Mouse (Mus musculus) heart, adult 18-20 months (tissue): ENCODE measurements at regions not wholly inside any gene's neighbourhood (a gene's known extent, or its start where the extent isn't known, plus 50 kb on each side); places are given as distances from the start of the nearest gene placed in this dataset.

Experiments used
- DNase-seq, 2 experiments: peaks; one replicate each; pipeline ENCODE4 v3.0.0; 2021 to 2022; ENCODE audit warnings: mixed read lengths in 1 of 2

- no peak for DNase-seq
Measured at GRCm38 (mm10) chr2:51822976-51823375, 112.0 kb downstream of the Rbm43 start.

GRCm38 (mm10) chr2:51830286-51830944 lies 104.5 kb downstream of the Rbm43 start:
- DNase-seq, result peak; percentile 40 to 81

GRCm38 (mm10) chr2:51830965-51831720 lies 103.8 kb downstream of the Rbm43 start:
- no peak for DNase-seq

GRCm38 (mm10) chr2:51837864-51838263 lies 97.1 kb downstream of the Rbm43 start:
- DNase-seq, result no peak

GRCm38 (mm10) chr2:51840808-51841207 lies 94.2 kb downstream of the Rbm43 start:
- DNase-seq, result no peak

- peak; percentile 31 to 51 for DNase-seq
Measured at GRCm38 (mm10) chr2:51844831-51845230, 90.1 kb downstream of the Rbm43 start.

DNA sequence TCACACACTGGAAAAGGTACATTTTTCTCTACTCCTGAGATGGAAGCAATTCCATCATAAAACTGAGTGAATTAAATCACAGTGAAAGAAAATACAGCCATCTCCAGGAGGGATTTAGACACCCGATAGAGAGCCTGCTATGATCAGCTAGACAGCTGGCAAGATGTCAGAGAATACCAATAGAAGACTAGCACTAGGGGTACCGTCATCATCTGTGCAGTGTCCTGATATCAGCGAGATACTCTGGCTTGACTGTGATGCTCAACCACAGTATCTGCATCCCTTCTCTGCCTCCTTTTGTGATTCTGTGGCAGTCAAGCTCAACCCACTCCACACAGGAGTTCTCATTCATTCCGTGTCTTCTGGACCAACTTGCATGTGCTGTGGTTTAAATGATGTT lies 87.4 kb downstream of the Rbm43 start:
- DNase-seq, result no peak

- no peak for DNase-seq
Measured at GRCm38 (mm10) chr2:51847964-51848363, 87.0 kb downstream of the Rbm43 start.

DNA sequence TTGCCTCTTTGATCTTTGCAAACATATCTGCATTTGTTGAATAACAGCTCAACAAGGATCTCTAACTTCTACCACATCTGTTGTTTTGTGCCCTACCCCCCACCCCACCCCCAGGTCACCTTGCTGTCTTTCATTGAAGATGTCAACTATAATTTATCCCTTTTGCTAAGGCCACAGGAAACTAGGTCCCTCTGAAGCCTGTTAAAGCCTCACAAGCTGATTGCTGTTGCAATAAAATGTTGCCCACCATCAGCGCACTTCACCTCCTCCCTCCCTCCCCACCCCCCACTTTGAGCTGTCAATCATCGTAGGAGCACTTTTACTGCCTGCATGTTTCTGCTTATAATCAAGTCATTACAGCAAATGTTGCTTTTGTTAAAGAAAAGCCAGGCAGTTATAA lies 86.5 kb downstream of the Rbm43 start:
- no peak for DNase-seq

DNA sequence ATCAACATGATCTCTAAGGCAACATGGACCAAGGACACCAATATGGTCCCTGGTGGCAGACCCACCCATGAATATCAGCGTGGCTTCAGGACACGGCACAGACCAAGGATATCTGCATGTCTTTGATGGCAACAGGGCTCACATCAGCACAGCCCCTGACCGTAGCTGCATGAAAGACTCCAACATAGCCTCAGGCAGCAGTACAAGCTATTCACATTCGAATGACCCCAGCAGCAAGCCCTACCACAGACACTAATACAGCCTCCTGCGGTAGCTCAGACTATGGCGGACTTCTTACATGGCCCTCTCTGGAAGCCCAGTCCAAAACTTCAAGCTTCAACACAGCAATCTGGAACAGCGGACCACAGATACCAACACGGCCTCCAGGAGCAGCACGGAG lies 84.4 kb downstream of the Rbm43 start:
- no peak for DNase-seq

DNA sequence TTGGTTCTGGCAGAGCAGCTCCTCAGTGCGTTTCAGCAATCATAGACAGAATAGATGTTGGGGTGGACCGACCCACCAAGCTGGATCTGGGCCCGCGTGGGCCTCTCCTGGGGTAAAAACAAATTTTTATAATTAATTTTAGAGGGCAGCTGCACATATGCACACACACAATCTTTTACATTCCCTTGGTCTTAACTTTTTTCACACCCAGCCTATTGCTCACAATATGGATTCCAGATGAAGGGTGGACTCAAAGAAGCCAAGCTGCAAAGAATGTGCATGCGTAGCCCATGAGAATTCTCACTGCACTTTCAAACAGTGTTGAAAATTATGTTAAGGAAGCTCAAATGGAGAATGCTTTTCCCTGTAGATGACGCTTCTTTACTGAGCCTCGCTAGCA lies 83.3 kb downstream of the Rbm43 start:
- no peak for DNase-seq

DNA sequence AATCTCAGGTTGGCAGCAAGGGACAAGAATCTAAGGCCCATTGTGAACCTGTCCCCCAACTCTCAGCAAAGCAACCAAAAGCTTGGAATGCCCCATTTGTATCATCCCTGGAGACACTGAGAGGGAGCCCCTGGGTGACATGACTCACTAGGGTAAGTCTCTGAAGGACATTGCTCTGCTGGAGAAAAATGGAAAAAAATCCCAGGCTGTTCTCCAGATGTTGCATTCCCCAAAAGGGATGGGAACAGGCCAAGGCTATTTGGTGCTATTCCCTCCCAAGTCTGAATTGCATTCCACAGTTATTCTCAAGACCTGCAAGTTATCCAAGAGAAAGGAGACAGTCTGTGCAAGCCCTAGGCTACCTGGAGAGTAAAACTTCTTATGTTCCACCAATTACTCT lies 77.7 kb downstream of the Rbm43 start:
- DNase-seq, result peak; percentile 20 to 49

DNA sequence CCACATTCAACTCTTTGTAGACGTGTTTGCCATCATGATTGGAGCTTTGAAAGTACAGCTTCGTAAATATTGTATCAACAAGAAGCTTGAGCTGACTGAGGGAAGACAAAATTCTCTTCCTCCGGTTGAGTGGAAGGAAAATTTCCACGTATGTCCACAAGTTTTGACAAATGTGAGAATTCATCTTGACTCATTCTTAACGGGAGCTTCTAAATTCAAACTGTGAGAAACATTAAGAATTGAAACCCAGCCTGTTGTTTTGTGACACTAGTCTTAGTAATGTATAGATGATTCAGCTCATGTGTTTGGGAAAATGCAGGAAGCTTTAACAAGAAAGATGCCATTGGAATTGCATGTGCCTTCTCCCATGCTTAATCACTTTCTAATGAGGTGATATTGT lies 68.9 kb downstream of the Rbm43 start:
- DNase-seq, result no peak

- DNase-seq, result no peak
Measured at GRCm38 (mm10) chr2:51868878-51869510, 66.0 kb downstream of the Rbm43 start.

GRCm38 (mm10) chr2:51871571-51871970 lies 63.4 kb downstream of the Rbm43 start:
- no peak for DNase-seq
